Mouse (Mus musculus) liver, embryonic 13.5 days (tissue): Measurements from ENCODE around the gene Srgap2. TPM values are rescaled to one million over a fixed set of nuclear protein-coding genes. Genes with fewer than 3 reads are reported as not detected.
"Not testable (repeated sequence)": the region's sequence is repeated elsewhere in the genome, so short reads cannot be mapped to it uniquely, and the experiment has no call there.

Source experiments
- ATAC-seq: fragments of 200-750 bp; cut with Nextera tagmentation; 2 replicates; pipeline ENCODE4 v1.8.0; 2017; ENCODE audit warnings: low read depth, mild to moderate bottlenecking, moderate number of reproducible peaks, moderate library complexity
- DNase-seq: peaks from one replicate; pipeline ENCODE4 v3.0.0; 2022
- H3K27ac ChIP-seq: fragments of 300-500 bp; sonication (generic); 2 replicates; pipeline ENCODE4 v1.5.1; 2015; ENCODE audit warnings: moderate library complexity, mild to moderate bottlenecking, inconsistent platforms
- H3K27me3 ChIP-seq: fragments of 300-500 bp; sonication (generic); 2 replicates; pipeline ENCODE4 v1.6.1; 2015; ENCODE audit warnings: mild to moderate bottlenecking, inconsistent platforms
- H3K36me3 ChIP-seq: fragments of 300-500 bp; sonication (generic); 2 replicates; pipeline ENCODE4 v1.6.1; 2015; ENCODE audit warnings: mild to moderate bottlenecking, inconsistent platforms
- H3K4me1 ChIP-seq: fragments of 300-500 bp; sonication (generic); replicated peaks from 2 replicates; pipeline ENCODE4 v1.6.1; 2015; ENCODE audit warnings: inconsistent platforms
- H3K4me2 ChIP-seq: fragments of 300-500 bp; sonication (generic); 2 replicates; pipeline ENCODE4 v1.6.1; 2015; ENCODE audit warnings: inconsistent platforms, mild to moderate bottlenecking, moderate library complexity
- H3K4me3 ChIP-seq: fragments of 300-500 bp; sonication (generic); replicated peaks from 2 replicates; pipeline ENCODE4 v1.5.1; 2015; ENCODE audit warnings: mild to moderate bottlenecking, inconsistent platforms
- H3K9ac ChIP-seq: fragments of 300-500 bp; sonication (generic); 2 replicates; pipeline ENCODE4 v1.6.1; 2015; ENCODE audit warnings: mild to moderate bottlenecking, inconsistent platforms
- H3K9me3 ChIP-seq: fragments of 300-500 bp; sonication (generic); replicated peaks from 2 replicates; pipeline ENCODE4 v1.6.1; 2016; ENCODE audit warnings: inconsistent platforms
- WGBS: fragments of 180-500 bp; shearing (Covaris S2); methylation state at CpG from one replicate; pipeline ENCODE4 v1.1.7; 2015; ENCODE audit not compliant: insufficient replicate concordance; 5-methylcytosine and 5-hydroxymethylcytosine counted together
- polyA plus RNA-seq: library from polyadenylated mRNA; unstranded; fragments of >200 nt; fragmentation: Nextera tagmentation; extraction: Ambion mirVana; gene quantifications from 2 replicates; pipeline ENCODE4 v1.2.1, GENCODE M21; 2015

The Srgap2 gene
- polyA plus RNA-seq, result 3.7 and 4.6 TPM in 2 replicates

DNA sequence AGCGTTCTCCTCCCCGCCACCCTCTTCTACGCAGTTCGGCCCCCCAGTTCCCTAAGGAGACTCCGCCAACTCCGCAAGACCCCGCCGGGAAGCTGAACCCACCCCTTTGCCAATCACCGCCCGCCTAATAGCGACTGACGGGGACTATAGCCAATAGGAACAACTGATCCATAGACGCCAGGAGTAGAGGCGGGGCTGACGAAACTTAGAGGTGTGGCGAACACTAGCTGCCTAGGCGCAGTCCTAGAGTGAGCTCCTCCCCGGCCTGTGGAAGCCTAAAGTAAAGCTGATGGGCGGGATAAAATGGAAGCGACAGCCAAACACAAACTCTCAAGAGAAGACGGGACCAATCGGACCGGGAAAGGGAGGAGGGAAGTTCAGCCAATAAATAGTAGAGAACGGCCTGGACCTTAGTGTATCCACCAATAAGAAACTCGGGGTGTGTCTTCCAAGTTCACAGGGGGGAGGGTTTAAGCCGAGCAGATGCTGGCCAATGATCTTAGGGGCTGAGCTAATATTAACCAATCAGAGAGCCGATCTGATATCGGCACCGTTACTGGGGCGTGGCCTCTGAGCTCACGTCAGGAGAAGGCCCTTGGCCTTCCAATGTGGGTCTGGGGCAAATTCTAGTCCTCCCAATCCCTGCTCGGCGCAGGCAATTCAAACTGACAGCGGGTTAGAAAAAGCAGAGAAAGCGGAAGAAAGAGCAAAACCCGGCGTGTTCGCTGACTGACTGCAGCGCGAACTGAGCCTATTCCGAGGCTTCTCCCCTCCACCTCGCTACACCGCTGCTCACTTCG, at the start of gene Srgap2, which contains the start of gene Fam72a:
TSS of gene Srgap2 (minus strand) at position 72 of the 800 bp plus-strand sequence.
TSS of gene Fam72a (plus strand) at position 623 of the 800 bp plus-strand sequence.
- Histone ChIP-seq H3K27me3 (no peaks in the 10 kb centered on the region), H3K9me3 (no peaks in the 10 kb centered on the region), H3K9ac (peak within 1 kb of the TSS; percentile 91), H3K4me1 (peaks cover 50% of the 10 kb centered on the region), H3K36me3 (no peaks in the 10 kb centered on the region), H3K4me2 (peak within 1 kb of the TSS; percentile 99), H3K27ac (peak within 1 kb of the TSS; percentile 94), H3K4me3 (peak within 1 kb of the TSS; percentile 85)
- peak; percentile 92 for ATAC-seq
- DNase-seq, result peak; percentile 96
- WGBS, result under 1% methylated on average over 44 of the region's 44 CpGs

DNA sequence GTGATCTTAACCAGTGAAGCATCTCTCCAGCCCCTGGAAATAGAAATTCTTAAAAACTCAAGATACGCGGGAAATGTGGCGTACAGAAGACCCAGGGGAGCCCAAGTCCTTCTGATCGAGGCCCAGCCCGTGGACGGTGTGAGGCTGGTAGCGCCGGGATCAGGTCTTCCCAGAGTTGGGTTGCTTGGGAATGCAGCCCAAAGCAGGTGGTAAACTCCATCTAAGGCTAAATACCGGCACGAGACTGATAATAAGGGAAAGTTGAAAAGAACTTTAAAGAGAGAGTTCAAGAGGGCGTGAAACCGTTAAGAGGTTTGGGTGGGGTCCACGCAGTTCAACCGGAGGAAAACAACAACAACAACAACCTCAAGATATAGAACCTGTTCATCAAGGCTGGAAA, 46.6 kb upstream of the Srgap2 start:
- H3K27ac ChIP-seq, result no peak overlapping the region
- 74% methylated on average over 14 of the region's 14 CpGs for WGBS
- no peak overlapping the region for H3K4me2 ChIP-seq
- no peak overlapping the region for H3K4me3 ChIP-seq
- no peak overlapping the region for H3K9ac ChIP-seq
- H3K9me3 ChIP-seq, result no peaks in the 10 kb centered on the region
- H3K36me3 ChIP-seq, result no peaks in the 10 kb centered on the region
- H3K4me1 ChIP-seq, result no peaks in the 10 kb centered on the region
- peak; percentile 89 for ATAC-seq
- H3K27me3 ChIP-seq, result no peaks in the 10 kb centered on the region
- DNase-seq, result no peak

DNA sequence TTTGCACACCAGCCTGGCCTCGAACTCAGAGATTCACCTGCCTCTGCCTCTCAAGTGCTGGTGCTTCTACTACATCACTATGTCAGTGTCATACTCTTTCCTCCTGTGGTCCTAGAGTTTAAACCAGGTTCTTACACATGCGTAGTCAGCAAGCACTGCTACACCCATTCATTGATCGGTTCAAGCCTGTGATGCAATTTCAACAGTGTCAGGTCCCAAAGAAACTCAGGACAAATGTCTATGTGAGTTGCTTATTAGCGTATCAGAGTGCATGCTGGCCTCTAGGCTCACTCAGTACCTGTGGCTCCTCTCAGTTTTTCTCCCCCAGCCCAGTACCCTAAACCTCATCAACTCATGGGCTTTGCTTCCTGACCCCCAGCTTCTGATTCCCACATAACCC, 43.2 kb upstream of the Srgap2 start:
- Histone ChIP-seq H3K27me3 (no peaks in the 10 kb centered on the region), H3K4me3 (no peak overlapping the region), H3K36me3 (no peaks in the 10 kb centered on the region), H3K4me1 (no peaks in the 10 kb centered on the region), H3K4me2 (no peak overlapping the region), H3K9me3 (no peaks in the 10 kb centered on the region), H3K27ac (no peak overlapping the region), H3K9ac (no peak overlapping the region)
- ATAC-seq (no peak), DNase-seq (no peak)
- WGBS, result 64% methylated on average over 4 of the region's 4 CpGs

- Histone ChIP-seq H3K27me3 (no peaks in the 10 kb centered on the region), H3K9me3 (no peaks in the 10 kb centered on the region), H3K27ac (no peak overlapping the region), H3K36me3 (no peaks in the 10 kb centered on the region), H3K9ac (no peak overlapping the region), H3K4me1 (no peaks in the 10 kb centered on the region), H3K4me3 (no peak overlapping the region), H3K4me2 (no peak overlapping the region)
- WGBS, result 62% methylated on average over 6 of the region's 6 CpGs
- DNase-seq (no peak), ATAC-seq (no peak)
Measured at GRCm38 (mm10) chr1:131569721-131570120, 42.6 kb upstream of the Srgap2 start.

GRCm38 (mm10) chr1:131566056-131566455, 38.9 kb upstream of the Srgap2 start:
- peak overlapping the region; percentile 29; the same call in 1 of the 2 replicates for H3K4me2 ChIP-seq
- H3K4me1 ChIP-seq, H3K27ac ChIP-seq, H3K36me3 ChIP-seq, H3K4me3 ChIP-seq, H3K9ac ChIP-seq, H3K9me3 ChIP-seq, H3K27me3 ChIP-seq: not testable (repeated sequence)
- DNase-seq, result peak; percentile 46
- ATAC-seq, result peak; percentile 75
- WGBS, result 19% methylated on average over 11 of the region's 11 CpGs

DNA sequence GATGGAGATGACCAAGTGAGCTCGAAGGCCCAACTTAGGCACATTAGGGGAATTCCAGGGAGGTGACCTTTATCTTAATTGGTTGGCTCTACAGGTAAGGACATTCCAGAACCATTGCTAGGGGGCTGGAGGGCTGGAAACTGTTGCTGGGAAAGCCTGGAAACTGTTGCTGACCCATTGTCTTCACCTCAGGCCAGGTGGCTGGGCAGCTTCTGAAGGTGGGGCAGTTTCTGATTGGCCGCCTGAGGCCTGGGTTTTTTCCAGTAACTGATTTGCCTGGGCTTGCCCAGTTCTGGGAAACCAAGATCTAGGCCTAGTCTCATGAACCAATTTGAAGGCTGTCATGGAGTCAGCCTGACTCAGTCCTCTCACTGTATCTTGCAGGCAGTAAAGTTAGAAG, 34.9 kb upstream of the Srgap2 start:
- ATAC-seq (no peak), DNase-seq (no peak)
- WGBS, result 61% methylated on average over 2 of the region's 2 CpGs
- no peaks in the 10 kb centered on the region for H3K4me1 ChIP-seq
- H3K27ac ChIP-seq, result no peak overlapping the region
- H3K9ac ChIP-seq, result no peak overlapping the region
- H3K36me3 ChIP-seq, result no peaks in the 10 kb centered on the region
- H3K4me3 ChIP-seq, result no peak overlapping the region
- H3K27me3 ChIP-seq, result no peaks in the 10 kb centered on the region
- no peak overlapping the region for H3K4me2 ChIP-seq
- no peaks in the 10 kb centered on the region for H3K9me3 ChIP-seq

GRCm38 (mm10) chr1:131560500-131560899, 33.3 kb upstream of the Srgap2 start:
- Histone ChIP-seq H3K4me1 (no peaks in the 10 kb centered on the region), H3K9me3 (no peaks in the 10 kb centered on the region), H3K4me2 (no peak overlapping the region), H3K36me3 (no peaks in the 10 kb centered on the region), H3K27ac (no peak overlapping the region), H3K4me3 (no peak overlapping the region), H3K27me3 (no peaks in the 10 kb centered on the region), H3K9ac (no peak overlapping the region)
- ATAC-seq, result no peak
- DNase-seq, result no peak

- no peak overlapping the region for H3K4me3 ChIP-seq
- no peaks in the 10 kb centered on the region for H3K36me3 ChIP-seq
- H3K27me3 ChIP-seq, result no peaks in the 10 kb centered on the region
- no peaks in the 10 kb centered on the region for H3K4me1 ChIP-seq
- no peak overlapping the region for H3K9ac ChIP-seq
- no peaks in the 10 kb centered on the region for H3K9me3 ChIP-seq
- no peak overlapping the region for H3K27ac ChIP-seq
- WGBS, result 7% methylated on average over 13 of the region's 13 CpGs
- peak; percentile 65; the same call in 1 of the 2 replicates for ATAC-seq
- peak; percentile 49 for DNase-seq
- H3K4me2 ChIP-seq, result peak overlapping the region; percentile 30; the same call in 1 of the 2 replicates
Measured at GRCm38 (mm10) chr1:131555042-131555812, 28.1 kb upstream of the Srgap2 start.

DNA sequence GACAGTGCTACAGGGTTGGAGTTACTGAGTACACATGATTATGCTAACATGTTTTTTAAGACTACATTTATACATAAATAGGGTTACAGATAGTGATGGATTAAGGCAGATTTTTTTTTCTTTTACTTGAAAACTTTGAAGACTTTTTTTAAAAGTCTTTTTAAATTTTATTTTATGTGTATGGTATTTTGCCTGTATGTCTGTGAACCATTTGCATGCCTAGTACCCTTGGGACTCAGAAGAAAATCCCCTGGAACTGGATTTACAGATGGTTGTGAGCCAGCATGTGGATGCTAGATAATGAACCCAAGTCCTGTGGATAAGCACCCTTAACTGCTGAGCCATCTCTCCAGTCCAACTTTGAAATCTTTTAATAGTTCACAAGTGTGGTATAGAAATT, 26.3 kb upstream of the Srgap2 start:
- Histone ChIP-seq H3K4me3 (no peak overlapping the region), H3K27ac (no peak overlapping the region), H3K4me1 (no peaks in the 10 kb centered on the region), H3K36me3 (no peaks in the 10 kb centered on the region), H3K4me2 (no peak overlapping the region), H3K9ac (no peak overlapping the region), H3K9me3 (no peaks in the 10 kb centered on the region), H3K27me3 (no peaks in the 10 kb centered on the region)
- ATAC-seq (no peak), DNase-seq (no peak)

- H3K4me2 ChIP-seq, result no peak overlapping the region
- H3K4me1 ChIP-seq, result peaks cover 1% of the 10 kb centered on the region; the same call in 1 of the 2 replicates
- H3K36me3 ChIP-seq, result no peaks in the 10 kb centered on the region
- WGBS, result 69% methylated on average over 2 of the region's 2 CpGs
- H3K9ac ChIP-seq, result no peak overlapping the region
- ATAC-seq, result no peak
- H3K9me3 ChIP-seq, result no peaks in the 10 kb centered on the region
- no peaks in the 10 kb centered on the region for H3K27me3 ChIP-seq
- H3K27ac ChIP-seq, result no peak overlapping the region
- DNase-seq, result no peak
- no peak overlapping the region for H3K4me3 ChIP-seq
Measured at GRCm38 (mm10) chr1:131551956-131552355, 24.8 kb upstream of the Srgap2 start.

DNA sequence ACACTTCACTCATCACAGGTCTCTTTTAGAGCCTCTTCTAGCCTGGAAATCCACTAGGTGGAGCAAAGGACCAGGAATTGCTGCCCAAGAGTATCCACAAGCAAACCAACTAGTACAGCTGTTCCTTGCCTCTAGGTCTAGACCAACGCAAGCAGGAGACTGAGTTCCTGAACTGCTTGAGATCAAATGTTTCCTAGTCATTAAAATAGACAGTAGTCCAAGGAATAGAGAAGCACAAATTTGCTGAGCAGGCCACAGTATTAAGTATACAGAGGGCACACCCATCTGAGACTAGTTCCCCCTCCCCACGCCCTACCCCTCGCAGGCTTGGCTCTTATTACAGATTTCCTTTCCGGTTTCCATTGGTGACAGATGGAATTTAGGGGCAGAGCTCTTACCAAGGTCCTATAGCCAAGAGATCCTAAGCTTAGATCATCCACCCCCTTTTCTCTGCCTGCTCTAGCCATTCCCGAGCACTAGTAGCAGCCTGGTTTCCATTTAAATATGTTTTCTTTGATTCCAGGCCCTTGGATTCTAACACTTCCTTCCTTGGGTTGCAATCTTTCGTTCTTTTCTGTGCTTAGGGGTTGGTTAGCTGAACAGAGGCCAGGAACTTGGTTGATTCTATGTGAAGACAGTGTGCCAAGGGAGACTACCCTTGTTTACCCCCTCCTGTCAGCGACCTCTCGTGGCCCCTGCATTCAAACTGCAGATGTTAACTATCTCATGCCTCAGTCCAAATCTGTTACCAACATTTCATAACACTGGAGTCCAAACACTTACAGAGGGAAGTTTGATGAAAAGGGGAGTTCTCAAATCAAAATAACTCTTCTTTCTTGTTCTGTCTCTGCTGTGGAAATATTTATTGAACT, 21.6 kb upstream of the Srgap2 start:
- 46% methylated on average over 8 of the region's 8 CpGs for WGBS
- peaks cover 5% of the 10 kb centered on the region; the same call in 1 of the 2 replicates for H3K4me1 ChIP-seq
- H3K4me2 ChIP-seq, result no peak overlapping the region
- H3K9ac ChIP-seq, result no peak overlapping the region
- no peak overlapping the region for H3K4me3 ChIP-seq
- no peaks in the 10 kb centered on the region for H3K36me3 ChIP-seq
- no peaks in the 10 kb centered on the region for H3K9me3 ChIP-seq
- ATAC-seq (no peak), DNase-seq (no peak)
- H3K27ac ChIP-seq, result no peak overlapping the region
- H3K27me3 ChIP-seq, result no peaks in the 10 kb centered on the region
